Mouse (Mus musculus) lung, postnatal 14 days (tissue): ENCODE results near the gene Actr10.

ENCODE experiments used
- DNase-seq: peaks from one replicate; pipeline ENCODE4 v3.0.0; 2021

Gene Actr10

GRCm38 (mm10) chr12:70937571-70938384, at the start of gene Actr10:
Actr10 (plus strand) TSS chr12:70937857.
- DNase-seq = peak; percentile 95

GRCm38 (mm10) chr12:70890405-70890804, 47.3 kb upstream of the Actr10 start:
- no peak for DNase-seq

GRCm38 (mm10) chr12:70890874-70891470, 46.7 kb upstream of the Actr10 start:
- no peak for DNase-seq

- no peak for DNase-seq
Measured at GRCm38 (mm10) chr12:70895275-70895674, 42.4 kb upstream of the Actr10 start.

- DNase-seq = no peak
Measured at GRCm38 (mm10) chr12:70896068-70896467, 41.6 kb upstream of the Actr10 start.

- DNase-seq = peak; percentile 31
Measured at GRCm38 (mm10) chr12:70897434-70897833, 40.2 kb upstream of the Actr10 start.

GRCm38 (mm10) chr12:70898450-70898849, 39.2 kb upstream of the Actr10 start:
- no peak for DNase-seq

GRCm38 (mm10) chr12:70904471-70904870, 33.2 kb upstream of the Actr10 start:
- DNase-seq = no peak

- DNase-seq = no peak
Measured at GRCm38 (mm10) chr12:70906867-70907266, 30.8 kb upstream of the Actr10 start.

GRCm38 (mm10) chr12:70907651-70908050, 30.0 kb upstream of the Actr10 start:
- DNase-seq = no peak

- no peak for DNase-seq
Measured at GRCm38 (mm10) chr12:70908076-70908475, 29.6 kb upstream of the Actr10 start.

- peak; percentile 90 for DNase-seq
Measured at GRCm38 (mm10) chr12:70910241-70910720, 27.4 kb upstream of the Actr10 start.

GRCm38 (mm10) chr12:70911029-70911428, 26.6 kb upstream of the Actr10 start:
- peak; percentile 93 for DNase-seq

GRCm38 (mm10) chr12:70911676-70912379, 25.8 kb upstream of the Actr10 start:
- no peak for DNase-seq

- DNase-seq = peak; percentile 85
Measured at GRCm38 (mm10) chr12:70913429-70913828, 24.2 kb upstream of the Actr10 start.

GRCm38 (mm10) chr12:70914387-70914786, 23.3 kb upstream of the Actr10 start:
- peak; percentile 67 for DNase-seq

- DNase-seq = no peak
Measured at GRCm38 (mm10) chr12:70929781-70930180, 7.9 kb upstream of the Actr10 start.

- no peak for DNase-seq
Measured at GRCm38 (mm10) chr12:70937150-70937549, 507 bp upstream of the Actr10 start.

- no peak for DNase-seq
Measured at GRCm38 (mm10) chr12:70940806-70941205, 3.1 kb downstream of the Actr10 start.

GRCm38 (mm10) chr12:70944181-70944580, 6.5 kb downstream of the Actr10 start:
- no peak for DNase-seq

- DNase-seq = no peak
Measured at GRCm38 (mm10) chr12:70946585-70947256, 9.1 kb downstream of the Actr10 start.

GRCm38 (mm10) chr12:70958640-70959039, 21.0 kb downstream of the Actr10 start:
- DNase-seq = no peak

- no peak for DNase-seq
Measured at GRCm38 (mm10) chr12:70967581-70967980, 29.9 kb downstream of the Actr10 start.
